Mouse (Mus musculus): ENCODE results near the gene Prpf40b.
A peak's percentile ranks its signal among the peaks of the same experiment; 100 is the strongest.

Prpf40b gene

DNA sequence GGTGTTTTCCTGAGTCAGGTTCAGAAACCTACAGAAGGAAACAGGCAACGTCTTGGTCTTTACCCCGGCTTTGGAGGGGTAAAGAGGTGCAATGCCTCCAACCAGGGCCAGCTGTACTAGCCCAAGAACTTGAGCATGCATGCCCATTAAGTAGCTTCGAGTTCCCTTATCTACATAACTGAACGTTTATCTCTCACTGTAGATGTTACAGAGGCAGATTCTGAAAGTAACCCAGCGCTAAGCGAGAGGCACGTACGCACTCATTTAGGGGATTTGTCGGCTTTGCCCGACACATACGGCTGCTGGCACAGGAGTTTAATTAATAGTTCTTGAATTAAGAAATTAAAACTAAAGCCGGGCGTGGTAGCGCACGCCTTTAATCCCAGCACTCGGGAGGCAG, 600 bp upstream of the Prpf40b start:
- DNase-seq = no peak

- DNase-seq = no peak
Measured at GRCm38 (mm10) chr15:99295484-99295981, 646 bp downstream of the Prpf40b start, which contains the start of gene Fam186b. Fam186b (minus strand) TSS chr15:99295888.

DNA sequence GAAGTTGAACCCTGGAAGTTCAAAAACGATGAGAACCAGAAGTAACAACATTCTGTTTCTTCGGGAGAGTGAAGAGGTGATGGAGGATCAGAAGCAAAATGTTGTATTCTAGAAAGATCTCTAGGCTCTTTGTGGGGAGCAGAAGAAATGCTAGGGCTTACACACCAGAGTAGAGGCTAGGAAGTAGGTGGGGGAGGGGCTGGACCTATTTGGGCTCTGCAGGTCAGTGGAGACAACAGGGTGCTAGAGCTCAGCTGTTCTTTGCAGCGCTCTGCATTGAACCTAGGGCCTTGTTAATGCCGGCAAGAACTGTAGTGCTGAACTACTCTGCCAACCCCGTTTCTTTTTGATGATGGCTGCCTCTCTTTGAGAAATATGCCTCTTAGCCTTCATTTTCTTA, 1.3 kb downstream of the Prpf40b start:
- DNase-seq = no peak

GRCm38 (mm10) chr15:99307476-99307875, 12.6 kb downstream of the Prpf40b start:
- no peak for DNase-seq

DNA sequence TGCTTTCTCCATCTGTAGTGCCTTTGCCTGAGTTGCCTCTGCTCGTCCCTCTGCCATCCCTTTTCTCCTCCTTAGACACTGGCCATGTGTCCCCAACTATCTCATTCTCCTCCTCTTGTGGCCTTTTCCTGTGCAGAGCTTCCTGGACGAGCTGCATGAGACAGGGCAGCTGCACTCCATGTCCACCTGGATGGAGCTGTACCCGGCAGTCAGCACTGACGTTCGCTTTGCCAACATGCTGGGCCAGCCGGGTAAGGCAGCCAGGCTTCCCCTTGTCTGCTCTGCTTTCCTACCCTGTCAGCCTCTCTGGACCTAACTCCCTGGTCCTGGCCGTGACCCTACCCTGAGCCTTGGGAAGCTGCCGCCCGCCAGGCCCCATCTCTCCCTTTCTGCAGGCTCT, 14.7 kb downstream of the Prpf40b start:
- DNase-seq = no peak

DNA sequence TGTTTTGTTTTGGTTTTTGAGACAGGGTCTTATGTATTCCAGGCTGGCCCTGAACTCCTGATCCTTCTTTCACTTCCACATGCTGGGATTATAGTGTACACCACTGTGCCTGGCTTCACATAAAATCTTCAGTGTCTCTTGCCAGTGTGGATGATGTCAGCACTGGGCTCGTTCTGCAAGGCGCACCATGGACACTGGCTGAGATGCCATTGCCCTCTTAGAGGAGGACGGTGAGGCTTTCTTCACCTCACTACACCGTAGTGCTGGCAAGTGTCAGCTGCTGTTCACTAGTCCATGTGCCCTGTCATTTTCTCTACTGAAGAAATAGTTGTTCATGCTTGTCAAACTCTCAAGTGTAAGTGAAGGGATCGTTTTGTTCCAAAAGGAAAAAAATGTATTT, 15.7 kb downstream of the Prpf40b start:
- DNase-seq = no peak

DNA sequence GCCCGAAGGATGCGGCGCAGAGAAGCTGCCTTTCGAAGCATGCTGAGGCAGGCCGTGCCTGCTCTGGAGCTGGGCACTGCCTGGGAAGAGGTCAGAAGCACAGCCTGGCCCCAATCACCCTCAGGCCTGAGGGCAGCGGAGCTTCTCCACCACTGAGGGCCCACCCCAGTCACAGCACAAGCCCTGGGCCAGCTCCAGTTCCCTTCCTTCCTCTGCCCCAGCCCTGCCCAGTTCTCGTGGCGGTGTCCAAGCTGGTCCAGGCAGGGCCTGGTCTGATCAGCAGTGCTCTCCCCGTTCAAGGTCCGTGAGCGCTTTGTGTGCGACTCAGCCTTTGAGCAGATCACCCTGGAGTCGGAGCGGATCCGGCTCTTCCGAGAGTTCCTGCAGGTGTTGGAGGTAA, 20.0 kb downstream of the Prpf40b start:
- no peak for DNase-seq

- peak; percentile 88 for DNase-seq
Measured at GRCm38 (mm10) chr15:99316314-99317266, 21.7 kb downstream of the Prpf40b start.

GRCm38 (mm10) chr15:99317267-99317651, 22.4 kb downstream of the Prpf40b start:
- peak; percentile 71 for DNase-seq

DNA sequence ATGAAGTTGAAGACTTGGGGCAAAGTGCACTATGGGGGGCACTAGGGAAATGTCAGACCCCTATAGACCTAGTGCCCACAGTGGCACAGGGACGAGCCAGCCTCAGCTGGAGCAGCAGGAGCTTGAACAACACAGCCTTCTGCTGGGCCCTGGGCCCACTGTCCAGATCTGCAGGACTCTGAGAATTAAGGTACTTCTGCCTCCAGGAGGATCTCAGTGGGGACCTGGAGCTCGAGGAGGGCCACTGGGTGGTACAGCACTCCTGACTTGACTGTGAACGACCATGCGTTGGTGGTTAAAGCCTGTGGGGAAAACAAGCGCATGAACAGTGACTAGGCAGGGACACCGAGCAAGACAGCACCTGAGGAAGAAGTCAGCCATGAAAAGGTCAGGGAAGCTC, 23.2 kb downstream of the Prpf40b start:
- no peak for DNase-seq

DNA sequence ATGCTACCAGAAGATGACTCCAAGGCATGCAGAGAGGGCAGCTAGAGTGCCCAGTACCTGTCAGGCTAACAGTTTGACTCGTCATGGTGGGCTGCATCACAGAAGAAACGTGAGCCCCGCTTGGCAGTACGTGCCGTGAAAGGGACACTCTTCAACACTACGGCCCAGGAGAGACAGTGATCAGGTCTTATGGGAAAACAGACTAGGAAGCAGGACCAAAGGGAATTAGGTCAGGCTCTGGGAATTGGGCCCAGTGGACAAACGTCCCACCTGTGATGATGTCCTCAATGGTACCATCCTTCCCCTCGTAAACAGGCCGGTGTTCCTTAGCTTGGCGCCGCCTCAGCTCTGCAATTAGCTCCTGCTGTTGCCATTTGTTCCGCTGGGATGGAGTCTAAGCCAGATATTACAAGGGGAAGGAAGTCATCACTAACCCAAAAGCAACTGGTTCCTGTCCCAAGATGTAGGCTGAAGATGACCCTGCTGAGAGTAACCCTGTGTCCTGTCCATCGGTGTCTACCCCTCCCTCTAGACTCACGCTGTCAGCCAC, 24.0 kb downstream of the Prpf40b start:
- no peak for DNase-seq

DNA sequence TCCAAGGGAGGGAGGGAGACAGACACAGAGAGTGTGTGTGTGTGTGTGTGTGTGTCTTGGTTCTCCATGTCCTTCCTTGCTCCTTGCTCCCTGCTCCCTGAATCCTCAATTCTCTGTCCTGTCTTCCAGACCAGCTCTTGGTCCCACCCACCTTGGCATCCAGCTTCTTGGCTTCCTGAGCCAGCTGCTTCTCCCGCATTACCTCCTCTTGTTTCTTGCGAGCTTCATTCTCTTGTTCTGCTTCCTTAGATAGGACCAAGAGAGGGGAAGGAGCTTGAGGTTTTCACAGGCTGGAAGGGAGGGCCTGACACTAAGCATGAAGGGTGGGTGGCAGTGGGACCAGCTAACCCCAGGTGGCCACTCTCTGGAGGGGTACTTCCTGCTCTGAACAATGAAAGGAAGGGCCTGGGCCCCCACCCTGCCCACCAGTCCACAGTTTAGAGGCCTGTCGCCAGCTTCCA, 24.6 kb downstream of the Prpf40b start:
- no peak for DNase-seq

DNA sequence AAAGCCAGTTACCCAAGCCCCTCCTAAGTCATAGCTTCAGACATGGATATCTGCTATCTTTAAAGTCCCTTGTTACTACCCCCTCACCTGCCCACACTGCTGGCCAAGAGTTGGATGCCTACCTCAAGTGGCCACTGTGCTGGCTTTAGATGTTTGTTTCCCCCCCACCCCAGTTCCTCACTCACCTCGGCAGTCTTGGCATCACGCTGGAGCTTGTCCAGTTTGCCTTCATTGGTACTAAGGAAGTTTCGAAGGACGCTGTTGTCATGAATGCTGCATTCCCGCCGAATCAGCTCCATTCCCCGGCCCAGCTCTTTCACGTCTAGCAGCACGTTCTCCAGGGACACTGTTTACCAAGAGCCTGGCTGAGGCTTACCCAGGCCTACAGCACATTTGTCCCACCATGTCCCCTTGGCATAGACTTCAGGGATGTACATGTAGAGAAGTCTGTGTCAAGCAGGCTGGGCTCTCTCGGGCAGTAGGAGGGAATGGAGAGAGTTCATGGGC, 25.3 kb downstream of the Prpf40b start:
- DNase-seq = no peak

- DNase-seq = no peak
Measured at GRCm38 (mm10) chr15:99320978-99321377, 26.1 kb downstream of the Prpf40b start.

DNA sequence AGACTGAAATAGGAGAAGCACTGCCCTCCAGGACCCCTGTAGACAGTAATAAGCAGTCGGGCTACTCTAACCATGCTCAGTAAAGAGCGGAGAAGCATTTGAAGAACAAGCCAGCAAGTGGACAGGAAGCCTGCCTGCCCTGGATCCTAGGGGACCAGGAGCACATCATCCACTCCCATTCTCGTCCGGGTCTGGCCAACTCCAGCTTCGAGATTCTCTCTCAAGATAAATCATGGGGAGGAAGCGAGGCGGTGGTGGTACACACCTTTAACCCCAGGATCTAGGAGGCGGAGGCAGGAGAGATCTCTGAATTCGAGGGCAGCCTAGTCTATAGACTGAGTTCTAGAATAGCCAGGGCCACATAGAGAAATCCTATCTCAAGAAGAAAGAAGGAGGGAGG, 29.3 kb downstream of the Prpf40b start:
- DNase-seq = no peak

DNA sequence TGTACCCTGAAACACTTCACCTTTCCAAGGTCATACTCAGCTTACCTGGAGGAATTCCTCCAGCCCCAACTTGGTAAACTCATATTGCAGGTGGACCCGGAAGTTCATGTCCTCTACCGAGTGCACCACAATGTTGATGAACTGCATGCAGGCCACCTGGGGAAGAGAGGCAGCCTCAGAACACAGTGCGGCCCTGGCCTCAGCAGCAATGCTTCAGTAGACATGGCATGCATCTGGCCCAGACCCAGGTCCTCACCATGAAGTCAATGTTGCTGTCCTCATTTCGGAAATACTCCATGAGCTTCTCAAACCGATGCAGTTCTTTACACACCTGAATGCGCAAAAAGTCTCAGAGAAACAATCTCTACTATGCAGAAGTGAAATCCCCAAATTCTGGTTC, 30.7 kb downstream of the Prpf40b start:
- no peak for DNase-seq

- DNase-seq = no peak
Measured at GRCm38 (mm10) chr15:99326407-99326806, 31.5 kb downstream of the Prpf40b start.

GRCm38 (mm10) chr15:99326959-99327358, 32.1 kb downstream of the Prpf40b start:
- DNase-seq = peak; percentile 68

DNA sequence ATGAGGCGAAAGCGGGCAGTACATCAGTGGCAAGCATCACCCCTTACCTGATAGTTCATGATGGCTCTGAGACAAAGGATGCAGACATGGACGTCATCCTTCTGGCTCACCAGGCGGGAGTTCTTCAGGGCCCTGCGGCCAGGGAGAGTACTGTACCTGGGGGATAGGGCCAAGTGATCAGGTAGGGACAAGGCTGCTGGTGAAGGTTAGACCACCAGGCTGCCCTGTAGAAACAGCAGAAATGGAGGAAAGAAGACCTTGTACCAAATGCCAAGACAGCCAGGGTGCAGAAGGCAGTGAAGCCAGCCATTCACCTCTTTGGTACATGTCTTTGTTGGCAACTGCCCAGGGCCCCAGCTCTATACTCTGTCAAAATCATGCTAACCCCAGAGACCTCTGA, 33.1 kb downstream of the Prpf40b start:
- no peak for DNase-seq

DNA sequence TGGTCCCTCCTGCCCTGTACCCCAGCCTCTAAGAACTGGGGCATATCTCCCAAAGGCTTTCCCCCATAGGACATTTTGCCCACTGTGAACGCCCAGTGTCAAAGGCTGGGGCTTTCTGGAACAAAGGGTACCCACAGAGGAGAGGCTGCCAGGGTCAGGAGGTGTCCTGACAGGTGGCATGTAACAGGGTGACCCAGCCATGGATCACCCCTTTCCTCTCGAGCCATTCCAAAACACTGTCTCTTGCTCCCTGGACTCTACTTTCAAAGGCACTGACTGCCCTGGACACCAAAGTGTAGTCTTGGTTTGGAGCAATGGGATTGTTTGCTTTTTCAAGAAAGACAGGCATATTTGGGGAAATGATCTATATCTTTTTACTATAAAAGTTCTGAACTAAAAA, 35.4 kb downstream of the Prpf40b start:
- no peak for DNase-seq

- DNase-seq = no peak
Measured at GRCm38 (mm10) chr15:99331341-99331740, 36.5 kb downstream of the Prpf40b start.

DNA sequence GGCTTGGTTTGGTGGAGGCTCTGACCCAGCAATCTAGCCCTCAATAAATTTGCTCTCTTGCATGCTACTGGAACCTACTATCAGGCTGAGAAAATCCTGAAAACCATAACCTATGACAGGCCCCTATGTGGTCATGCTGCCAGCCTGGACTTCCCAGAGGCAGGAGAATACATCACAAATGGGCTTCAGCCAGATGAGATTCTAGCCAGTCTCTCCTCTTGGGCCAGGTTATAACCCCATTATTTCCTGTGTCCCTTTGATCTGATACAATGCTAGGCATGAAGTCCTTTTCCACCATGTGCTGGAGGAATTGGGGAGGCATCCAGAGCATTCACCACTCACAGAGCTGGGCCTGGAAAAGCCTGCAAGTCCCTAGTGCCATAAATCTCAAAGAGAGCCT, 37.2 kb downstream of the Prpf40b start:
- no peak for DNase-seq

DNA sequence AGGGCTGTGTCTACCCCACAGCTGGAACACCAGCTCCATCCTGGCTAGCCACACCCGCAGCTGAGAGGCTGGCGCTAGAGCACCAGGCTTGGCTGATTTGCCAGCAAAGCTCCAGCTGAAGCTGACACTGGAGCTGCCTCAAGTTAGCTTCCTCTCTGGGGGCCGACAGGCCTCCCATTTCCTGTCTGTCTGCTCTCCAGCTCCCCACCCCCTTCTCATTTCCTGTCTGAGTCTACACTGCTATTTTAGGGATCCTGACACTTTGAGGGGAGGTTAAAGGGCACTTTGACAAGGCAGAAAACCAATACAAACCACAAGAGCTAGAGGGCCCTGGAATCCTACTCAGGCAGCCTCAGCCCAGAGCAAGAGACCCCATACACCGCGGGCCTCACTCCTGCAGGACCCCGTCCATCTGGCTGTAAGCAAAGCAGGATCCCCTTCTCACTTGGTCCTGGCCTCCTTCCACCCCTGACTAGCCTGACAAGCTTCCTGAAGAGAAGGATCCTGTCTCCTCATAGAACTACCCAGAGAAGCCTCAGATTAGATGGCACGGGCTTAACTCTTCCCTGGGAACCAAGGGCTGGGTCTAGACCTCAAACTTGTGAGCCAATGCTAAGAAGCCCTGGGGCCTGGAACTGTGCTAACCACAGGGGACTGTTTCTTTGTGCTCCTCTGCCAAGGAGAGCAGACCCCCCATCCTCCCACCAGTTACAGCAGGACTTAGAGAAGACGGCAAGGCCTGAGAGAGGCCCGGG, 38.2 kb downstream of the Prpf40b start:
- DNase-seq = peak; percentile 82
